Mouse (Mus musculus) neural tube, embryonic 11.5 days (tissue): Measurements from ENCODE around the gene Fancc. TPM values are rescaled to one million over a fixed set of nuclear protein-coding genes. Genes with fewer than 3 reads are reported as not detected.

Source experiments
- ATAC-seq: fragments of 200-750 bp; cut with Nextera tagmentation; 2 replicates; pipeline ENCODE4 v1.8.0; 2017; ENCODE audit warnings: moderate number of reproducible peaks, mild to moderate bottlenecking, moderate TSS enrichment, moderate library complexity; ENCODE audit not compliant: insufficient read depth, low FRiP score, low TSS enrichment
- DNase-seq: peaks from one replicate; pipeline ENCODE4 v3.0.0-alpha.2; 2015; ENCODE audit warnings: low spot score
- H3K27ac ChIP-seq: fragments of 300-500 bp; sonication (generic); 2 replicates; pipeline ENCODE4 v1.5.1; 2014; ENCODE audit warnings: low read depth, mild to moderate bottlenecking, low read length
- H3K27me3 ChIP-seq: fragments of 300-500 bp; sonication (generic); 2 replicates; pipeline ENCODE4 v1.6.1; 2014; ENCODE audit warnings: mild to moderate bottlenecking, low read length, mixed read lengths; ENCODE audit not compliant: control insufficient read depth, insufficient read depth
- H3K36me3 ChIP-seq: fragments of 300-500 bp; sonication (generic); 2 replicates; pipeline ENCODE4 v1.6.1; 2014; ENCODE audit warnings: mild to moderate bottlenecking, low read length, moderate library complexity, mixed read lengths; ENCODE audit not compliant: control insufficient read depth, insufficient read depth
- H3K4me1 ChIP-seq: fragments of 300-500 bp; sonication (generic); 2 replicates; pipeline ENCODE4 v1.6.1; 2014; ENCODE audit warnings: low read length, mixed read lengths; ENCODE audit not compliant: control insufficient read depth, insufficient read depth
- H3K4me2 ChIP-seq: fragments of 300-500 bp; sonication (generic); 2 replicates; pipeline ENCODE4 v1.6.1; 2014; ENCODE audit warnings: low read depth, mild to moderate bottlenecking, moderate library complexity
- H3K4me3 ChIP-seq: fragments of 300-500 bp; sonication (generic); 2 replicates; pipeline ENCODE4 v1.5.1; 2014; ENCODE audit warnings: low read depth, low read length
- H3K9ac ChIP-seq: fragments of 300-500 bp; sonication (generic); 2 replicates; pipeline ENCODE4 v1.6.1; 2014; ENCODE audit warnings: mild to moderate bottlenecking, low read length
- H3K9me3 ChIP-seq: fragments of 300-500 bp; sonication (generic); 2 replicates; pipeline ENCODE4 v1.6.1; 2016; ENCODE audit warnings: low read length; ENCODE audit not compliant: control insufficient read depth
- WGBS: fragments of 180-500 bp; shearing (Covaris S2); extraction: QIAGEN DNeasy Blood & Tissue Kit; methylation state at CpG from one replicate; pipeline ENCODE4 v1.1.7; 2014; 5-methylcytosine and 5-hydroxymethylcytosine counted together
- polyA plus RNA-seq: library from polyadenylated mRNA; unstranded; fragments of >200 nt; fragmentation: Nextera tagmentation; extraction: Ambion mirVana; gene quantifications from 2 replicates; pipeline ENCODE4 v1.2.1, GENCODE M21; 2014

Gene Fancc
- polyA plus RNA-seq, 1 experiment from 2014 or later, result 22.2 TPM

DNA sequence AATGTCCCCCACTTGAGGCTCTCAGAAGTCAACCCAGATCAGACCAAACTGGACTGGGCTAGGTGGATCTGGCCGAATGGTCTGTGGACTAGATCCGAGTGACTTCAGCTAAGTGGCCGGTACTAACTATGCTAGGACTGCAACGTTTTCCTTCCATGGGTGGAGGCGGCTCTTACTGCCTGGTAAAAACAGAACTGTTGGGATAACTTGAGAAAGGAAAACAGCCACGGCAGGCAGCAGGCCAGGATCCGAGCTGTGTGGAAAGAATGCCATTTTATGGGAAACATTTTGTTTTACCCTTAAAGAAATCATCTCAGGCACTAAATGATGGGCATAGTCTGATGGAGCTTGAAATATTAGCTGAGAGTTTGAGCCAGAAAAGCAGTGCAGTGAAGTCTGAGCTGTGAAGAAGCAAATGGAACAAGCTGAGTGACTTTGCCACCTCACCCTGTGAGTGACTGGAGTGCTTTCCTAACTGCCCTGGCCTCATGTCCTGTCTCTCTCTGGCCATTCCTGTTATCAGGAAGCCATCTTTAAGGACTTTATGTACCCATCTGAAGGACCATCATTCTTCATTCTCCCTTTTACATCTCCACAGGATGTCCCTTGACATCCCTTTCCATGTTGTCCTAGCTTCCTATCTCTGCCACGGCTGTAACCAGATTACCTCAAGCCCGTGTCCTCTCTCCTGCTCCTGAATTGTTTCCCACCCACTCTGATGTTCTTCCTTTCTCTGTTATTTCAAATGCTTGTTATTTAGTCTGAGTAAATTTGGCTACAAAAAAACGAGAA lies 254.5 kb downstream of the Fancc start:
- no peak for ATAC-seq
- DNase-seq, result no peak
- 61% methylated on average over 10 of the region's 10 CpGs for WGBS
- Histone ChIP-seq H3K4me3 (no peak overlapping the region), H3K9ac (no peak overlapping the region), H3K36me3 (no peaks in the 10 kb centered on the region; the same call in 1 of the 2 replicates), H3K9me3 (no peaks in the 10 kb centered on the region), H3K27ac (no peak overlapping the region), H3K27me3 (no peaks in the 10 kb centered on the region), H3K4me2 (peak overlapping the region; percentile 57), H3K4me1 (peaks cover 19% of the 10 kb centered on the region)

- Histone ChIP-seq H3K36me3 (no peaks in the 10 kb centered on the region; the same call in 1 of the 2 replicates), H3K4me2 (peak overlapping the region; percentile 57), H3K9me3 (no peaks in the 10 kb centered on the region), H3K4me1 (peaks cover 19% of the 10 kb centered on the region), H3K9ac (no peak overlapping the region), H3K27me3 (no peaks in the 10 kb centered on the region), H3K4me3 (peak overlapping the region; percentile 47; the same call in 1 of the 2 replicates), H3K27ac (no peak overlapping the region)
- ATAC-seq (no peak), DNase-seq (no peak)
- WGBS, result 92% methylated on average over 3 of the region's 3 CpGs
Observed at GRCm38 (mm10) chr13:63241665-63242064, 255.4 kb downstream of the Fancc start.

DNA sequence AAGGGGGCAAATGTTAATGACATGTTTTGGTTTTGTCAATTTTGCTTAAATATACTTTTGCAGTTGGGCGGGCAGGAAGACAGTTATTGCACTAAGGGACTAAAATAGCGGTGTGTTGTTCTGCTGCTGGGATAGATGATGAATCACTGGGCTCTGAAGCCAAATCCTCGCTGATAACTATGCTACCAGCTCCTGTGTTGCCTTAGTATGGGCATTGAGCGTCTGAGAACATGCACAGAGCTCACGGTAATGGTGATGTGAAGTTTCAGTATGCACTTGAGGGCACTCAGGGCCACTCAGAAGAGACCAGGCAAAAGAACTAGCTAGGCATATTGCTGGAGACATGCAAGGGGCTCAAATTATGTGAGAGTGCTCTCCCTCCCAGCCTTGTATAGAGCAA lies 256.2 kb downstream of the Fancc start:
- H3K36me3 ChIP-seq, result no peaks in the 10 kb centered on the region; the same call in 1 of the 2 replicates
- H3K4me3 ChIP-seq, result peak overlapping the region; percentile 47
- 43% methylated on average over 5 of the region's 5 CpGs for WGBS
- no peaks in the 10 kb centered on the region for H3K27me3 ChIP-seq
- no peak overlapping the region; the same call in 1 of the 2 replicates for H3K27ac ChIP-seq
- H3K9me3 ChIP-seq, result no peaks in the 10 kb centered on the region
- ATAC-seq, result no peak
- peaks cover 19% of the 10 kb centered on the region for H3K4me1 ChIP-seq
- H3K4me2 ChIP-seq, result peak overlapping the region; percentile 57
- H3K9ac ChIP-seq, result peak overlapping the region; percentile 61
- no peak for DNase-seq

DNA sequence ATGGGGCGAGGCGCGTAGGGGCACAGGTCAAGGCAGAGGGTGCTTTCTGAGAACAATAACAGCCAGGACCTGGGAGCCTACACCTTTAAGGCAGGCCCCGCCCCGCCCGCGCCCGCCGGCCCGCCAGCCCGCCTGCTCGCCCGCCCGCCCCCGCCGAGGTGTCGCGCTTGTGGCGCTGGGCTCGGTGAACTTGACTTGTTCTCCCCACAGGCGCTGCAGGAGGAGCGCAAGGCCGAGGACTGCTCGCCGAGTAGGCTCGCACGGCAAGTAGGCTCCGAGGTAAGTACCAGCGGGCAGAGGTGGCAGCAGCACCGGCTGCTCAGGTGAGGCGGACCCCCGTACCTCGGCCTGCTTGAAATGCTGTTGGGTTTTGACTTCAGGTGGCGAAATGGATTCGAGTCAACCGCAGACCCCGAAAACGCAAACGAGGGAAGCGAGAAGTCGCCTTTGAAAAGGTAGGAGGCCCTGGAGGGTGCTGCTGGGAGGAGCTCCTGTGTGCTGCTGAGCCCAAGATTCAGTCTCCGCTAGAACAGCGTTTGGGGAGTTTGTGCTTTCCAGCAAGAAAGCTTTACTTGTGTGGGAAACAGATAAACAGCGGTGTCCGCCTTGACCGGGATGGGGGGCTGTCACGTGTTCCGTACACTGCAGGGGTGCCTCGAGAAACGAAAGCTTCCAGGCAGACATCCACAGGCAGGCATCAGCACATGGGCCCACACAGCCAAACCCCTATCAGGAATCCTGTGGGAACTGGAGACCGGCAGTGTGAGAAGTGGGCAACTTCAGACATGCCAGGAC lies 257.0 kb downstream of the Fancc start:
- H3K4me1 ChIP-seq, result peaks cover 19% of the 10 kb centered on the region
- peak; percentile 78 for ATAC-seq
- H3K4me3 ChIP-seq, result peak overlapping the region; percentile 47
- H3K36me3 ChIP-seq, result no peaks in the 10 kb centered on the region; the same call in 1 of the 2 replicates
- peak overlapping the region; percentile 17; the same call in 1 of the 2 replicates for H3K27ac ChIP-seq
- no peaks in the 10 kb centered on the region for H3K9me3 ChIP-seq
- no peaks in the 10 kb centered on the region for H3K27me3 ChIP-seq
- DNase-seq, result peak; percentile 71
- H3K9ac ChIP-seq, result peak overlapping the region; percentile 61
- WGBS, result under 1% methylated on average over 48 of the region's 51 CpGs
- H3K4me2 ChIP-seq, result peak overlapping the region; percentile 57

GRCm38 (mm10) chr13:63239301-63239804 lies 257.7 kb downstream of the Fancc start:
- H3K4me2 ChIP-seq, result peak overlapping the region; percentile 57
- H3K4me1 ChIP-seq, result peaks cover 15% of the 10 kb centered on the region
- WGBS, result 4% methylated on average over 11 of the region's 11 CpGs
- H3K27me3 ChIP-seq, result no peaks in the 10 kb centered on the region
- no peaks in the 10 kb centered on the region for H3K9me3 ChIP-seq
- H3K4me3 ChIP-seq, result peak overlapping the region; percentile 47
- H3K27ac ChIP-seq, result peak overlapping the region; percentile 47; the same call in 1 of the 2 replicates
- H3K9ac ChIP-seq, result peak overlapping the region; percentile 61
- DNase-seq (peak; percentile 34), ATAC-seq (peak; percentile 69; the same call in 1 of the 2 replicates)
- no peaks in the 10 kb centered on the region; the same call in 1 of the 2 replicates for H3K36me3 ChIP-seq

- Histone ChIP-seq H3K4me3 (no peak overlapping the region), H3K9me3 (no peaks in the 10 kb centered on the region), H3K27me3 (no peaks in the 10 kb centered on the region), H3K27ac (no peak overlapping the region), H3K36me3 (no peaks in the 10 kb centered on the region), H3K4me1 (peaks cover 8% of the 10 kb centered on the region; the same call in 1 of the 2 replicates), H3K9ac (no peak overlapping the region), H3K4me2 (no peak overlapping the region)
- no peak for ATAC-seq
- WGBS, result 90% methylated on average over 7 of the region's 7 CpGs
- DNase-seq, result no peak
Observed at GRCm38 (mm10) chr13:63238045-63238444, 259.0 kb downstream of the Fancc start.

DNA sequence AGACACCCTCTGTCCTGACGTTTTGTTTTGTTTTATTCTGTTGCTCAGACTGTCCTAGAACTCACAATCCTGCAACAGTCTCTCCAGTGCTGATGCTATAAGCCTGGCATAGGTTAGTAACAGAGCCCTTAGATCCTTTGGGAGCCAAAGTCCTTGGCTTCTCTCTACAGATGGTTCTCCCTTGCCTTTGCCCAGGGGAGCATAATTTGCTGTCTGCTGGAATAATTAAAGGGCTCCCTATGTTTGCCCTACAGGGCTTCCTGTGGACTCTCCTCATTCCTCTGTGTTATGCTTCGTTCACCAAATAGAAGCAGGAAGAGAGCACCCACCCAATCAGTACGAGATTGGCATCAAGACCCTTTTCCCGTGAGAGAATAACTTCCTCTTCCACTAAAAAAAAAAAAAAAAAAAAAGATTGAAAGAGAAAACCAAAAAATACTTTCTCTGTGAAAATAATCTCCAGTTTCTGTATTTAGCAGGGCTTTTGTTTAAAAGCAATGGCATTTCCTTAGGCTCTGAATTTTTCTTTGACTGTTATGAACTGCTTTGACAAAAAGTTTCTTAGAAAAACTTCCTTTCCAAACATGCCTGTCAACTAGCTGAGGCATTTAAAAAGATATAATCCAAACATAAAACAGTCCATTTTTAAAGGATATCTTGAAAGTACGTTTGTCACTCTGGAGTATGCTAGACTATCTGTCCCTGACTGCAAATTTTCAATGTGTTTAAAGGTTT lies 260.8 kb downstream of the Fancc start:
- no peak overlapping the region for H3K27ac ChIP-seq
- H3K4me3 ChIP-seq, result no peak overlapping the region
- 57% methylated on average over 5 of the region's 5 CpGs for WGBS
- ATAC-seq (no peak), DNase-seq (no peak)
- no peaks in the 10 kb centered on the region for H3K27me3 ChIP-seq
- H3K9ac ChIP-seq, result no peak overlapping the region
- H3K9me3 ChIP-seq, result no peaks in the 10 kb centered on the region
- H3K4me1 ChIP-seq, result 0 out of 2 replicates have a peak, but pooled peaks cover 8% of the 10 kb centered on the region
- H3K4me2 ChIP-seq, result no peak overlapping the region
- no peaks in the 10 kb centered on the region for H3K36me3 ChIP-seq

GRCm38 (mm10) chr13:63235551-63235950 lies 261.5 kb downstream of the Fancc start:
- Histone ChIP-seq H3K4me1 (0 out of 2 replicates have a peak, but pooled peaks cover 1% of the 10 kb centered on the region), H3K27me3 (no peaks in the 10 kb centered on the region)
- WGBS, result 89% methylated on average over 3 of the region's 3 CpGs

More at GRCm38 (mm10) chr13:63235551-63235950, 261.5 kb downstream of the Fancc start:
- ATAC-seq (no peak), DNase-seq (no peak)
- Histone ChIP-seq H3K9ac (no peak overlapping the region), H3K36me3 (no peaks in the 10 kb centered on the region), H3K9me3 (no peaks in the 10 kb centered on the region), H3K27ac (no peak overlapping the region), H3K4me3 (no peak overlapping the region), H3K4me2 (no peak overlapping the region)
